In genomic region chr1:80515836-80516235, GRCm38 (mm10) we compare ENCODE assay signal across 16 mouse cellular contexts. TPM values are rescaled to one million over a fixed set of nuclear protein-coding genes. Genes with fewer than 3 reads are reported as not detected.
DNase-seq lines count a peak whose midpoint lies in the region; ATAC-seq and TF ChIP-seq lines count a peak whose summit lies in the region.
"Had no signal": no experiment of that assay in that cellular context is flagged by ENCODE, and none has a peak within 500 bp of the region (broad histone marks: within the 10 kb centered on the region; RNA-seq: fewer than 3 reads in every experiment).

No protein-coding gene starts in this region.

- H3K4me2 ChIP-seq in kidney, postnatal 0 days (ENCODE audit: low read length): no peak overlapping the region
- no peak overlapping the region for H3K4me2 ChIP-seq in CH12.LX (ENCODE audit: insufficient read depth, low read depth, poor library complexity, severe bottlenecking)
- H3K4me2 ChIP-seq: embryonic facial prominence, embryonic 15.5 days; liver, embryonic 13.5 days; stomach, embryonic 15.5 days had no signal

- H3K9me3 ChIP-seq in kidney, postnatal 0 days (replicated peaks; ENCODE audit: low read length): no peaks in the 10 kb centered on the region
- no peaks in the 10 kb centered on the region for H3K9me3 ChIP-seq in CH12.LX (replicated peaks; ENCODE audit: low read length)
- H3K9me3 ChIP-seq: embryonic facial prominence, embryonic 15.5 days; liver, embryonic 13.5 days; stomach, embryonic 15.5 days had no signal

- no peak for ATAC-seq in cerebellum, adult (ENCODE audit: insufficient number of reproducible peaks, low FRiP score, low TSS enrichment)
- no peak for ATAC-seq in kidney, postnatal 0 days (replicated peaks; ENCODE audit: low FRiP score, low read depth)

- no peak overlapping the region for H3K4me3 ChIP-seq in cerebellum, adult 2 months (replicated peaks; ENCODE audit: insufficient read depth, low read depth, low read length)
- no peak overlapping the region for H3K4me3 ChIP-seq in kidney, postnatal 0 days (replicated peaks; ENCODE audit: low read depth, low read length)
- no peak overlapping the region for H3K4me3 ChIP-seq in CH12.LX (replicated peaks in 1 of 3; ENCODE audit: low read depth in 2 of 3, low read length in 2 of 3, poor library complexity in 1 of 3)
- H3K4me3 ChIP-seq: embryonic facial prominence, embryonic 15.5 days; liver, embryonic 13.5 days; stomach, embryonic 15.5 days had no signal

- dilution Hi-C loops in CH12.LX (cut with MboI; ENCODE audit: extremely low pct_ligation_motif_present, extremely low pct_unique_long_range_greater_than_20kb, low sequenced_read_pairs): no loop called here

- no peak for TF ChIP-seq POLR2A in cerebellum, adult 2 months (IDR thresholded peaks at IDR 0.05; ENCODE audit: borderline replicate concordance, insufficient read depth, low read length)
- no peak for TF ChIP-seq POLR2A in CH12.LX (IDR thresholded peaks at IDR 0.05; ENCODE audit: low read depth, low read length)

- TF ChIP-seq CTCF in cerebellum, adult 2 months (IDR thresholded peaks at IDR 0.05; ENCODE audit: borderline replicate concordance, insufficient read depth, low read depth, low read length): peak; percentile 25; the same call in 1 of the 2 replicates
- peak; percentile 69 for TF ChIP-seq CTCF in kidney, postnatal 0 days (IDR thresholded peaks at IDR 0.05; ENCODE audit: low read depth)
- TF ChIP-seq CTCF in CH12.LX (conservative IDR thresholded peaks at IDR 0.05 in 1 of 2, IDR thresholded peaks at IDR 0.05 in 1 of 2; ENCODE audit: low read depth in 2 of 2, low read length in 2 of 2): peak in 1 of 2 experiments; percentile 62; a peak in 2 of 4 replicates

- no peaks in the 10 kb centered on the region for H3K79me2 ChIP-seq in CH12.LX (replicated peaks; ENCODE audit: control insufficient read depth, extremely low read depth, insufficient read depth, poor library complexity, severe bottlenecking)

- H3K27me3 ChIP-seq in cerebellum, adult 2 months (ENCODE audit: control insufficient read depth, insufficient read depth, low read length): no peaks in the 10 kb centered on the region
- H3K27me3 ChIP-seq in kidney, postnatal 0 days (ENCODE audit: insufficient read depth, low read length): no peaks in the 10 kb centered on the region
- H3K27me3 ChIP-seq in CH12.LX (replicated peaks): no peaks in the 10 kb centered on the region
- H3K27me3 ChIP-seq: embryonic facial prominence, embryonic 15.5 days; liver, embryonic 13.5 days; stomach, embryonic 15.5 days had no signal

- peak; percentile 65 for TF ChIP-seq RAD21 in CH12.LX (IDR thresholded peaks at IDR 0.05; ENCODE audit: low read depth, low read length)

- H3K36me3 ChIP-seq in kidney, postnatal 0 days (ENCODE audit: insufficient read depth, low read length): no peaks in the 10 kb centered on the region
- peaks cover 64 to 92% of the 10 kb centered on the region in 2 experiments for H3K36me3 ChIP-seq in CH12.LX (replicated peaks in 1 of 2; ENCODE audit: control insufficient read depth in 1 of 2, insufficient read depth in 1 of 2, low read length in 1 of 2)
- H3K36me3 ChIP-seq: embryonic facial prominence, embryonic 15.5 days; liver, embryonic 13.5 days; stomach, embryonic 15.5 days had no signal

- H3K4me1 ChIP-seq in cerebellum, adult 2 months (ENCODE audit: control insufficient read depth, insufficient read depth, low read length): no peaks in the 10 kb centered on the region
- no peaks in the 10 kb centered on the region for H3K4me1 ChIP-seq in kidney, postnatal 0 days (replicated peaks; ENCODE audit: insufficient read depth, low read length)
- peaks cover 0 to 19% of the 10 kb centered on the region in 2 experiments; a peak in 1 of 4 replicates for H3K4me1 ChIP-seq in CH12.LX (ENCODE audit: control insufficient read depth in 1 of 2, insufficient read depth in 2 of 2)
- H3K4me1 ChIP-seq: embryonic facial prominence, embryonic 15.5 days; liver, embryonic 13.5 days; stomach, embryonic 15.5 days had no signal

- in situ Hi-C loops in CH12.LX (cut with MboI; ENCODE audit: low pct_ligation_motif_present, low pct_unique_long_range_greater_than_20kb, low sequenced_read_pairs): loop anchor here (10.0 kb wide), 1 partner anchor 341 kb away; no protein-coding TSS in a partner anchor

- H3K9ac ChIP-seq in kidney, postnatal 0 days (ENCODE audit: low read depth, low read length): no peak overlapping the region
- no peak overlapping the region for H3K9ac ChIP-seq in CH12.LX (ENCODE audit: insufficient read depth, low read depth)
- H3K9ac ChIP-seq: embryonic facial prominence, embryonic 15.5 days; liver, embryonic 13.5 days; stomach, embryonic 15.5 days had no signal

- peak in 1 of 2 experiments; percentile 15 for DNase-seq in cerebellum, adult 2 months
- DNase-seq in kidney, postnatal 0 days (ENCODE audit: low spot score): peak; percentile 51
- DNase-seq in kidney, adult 18-20 months: no peak
- DNase-seq in CH12.LX (ENCODE audit: extremely low read depth): peak; percentile 34
- DNase-seq in embryo, embryonic 9.5 days (ENCODE audit: extremely low spot score): peak; percentile 17
- DNase-seq in kidney, postnatal 25 days: no peak
- DNase-seq in adrenal gland, adult 2 months: no peak
- DNase-seq: adrenal gland, postnatal 36 days; liver, embryonic 13.5 days; right cerebral cortex, adult 18-20 months had no signal

- WGBS in cerebellum, adult 2 months: 45% methylated on average over 6 of the region's 6 CpGs
- WGBS in kidney, postnatal 0 days: 36% methylated on average over 6 of the region's 6 CpGs

- no peak for TF ChIP-seq EP300 in CH12.LX (IDR thresholded peaks at IDR 0.05; ENCODE audit: low read length)

- no peak overlapping the region for H3K27ac ChIP-seq in cerebellum, adult 2 months (ENCODE audit: insufficient read depth, low read length)
- H3K27ac ChIP-seq in kidney, postnatal 0 days: no peak overlapping the region
- H3K27ac ChIP-seq in CH12.LX (ENCODE audit: insufficient read depth, low read depth): no peak overlapping the region
- H3K27ac ChIP-seq: embryonic facial prominence, embryonic 15.5 days; liver, embryonic 13.5 days; stomach, embryonic 15.5 days had no signal

TF ChIP-seq in CH12.LX, 34 proteins besides CTCF, POLR2A, EP300 and RAD21:
- TF ChIP-seq ELF1 (IDR thresholded peaks at IDR 0.05; ENCODE audit: low read depth, low read length) (no peak), SIN3A (IDR thresholded peaks at IDR 0.05; ENCODE audit: low read length) (no peak), MXI1 (IDR thresholded peaks at IDR 0.05; ENCODE audit: low read depth, low read length) (no peak), GABPA (IDR thresholded peaks at IDR 0.05; ENCODE audit: insufficient replicate concordance, low read depth, low read length) (no peak), SMC3 (IDR thresholded peaks at IDR 0.05; ENCODE audit: low read depth, low read length) (peak; percentile 58), UBTF (IDR thresholded peaks at IDR 0.05; ENCODE audit: low read depth, low read length) (no peak), NRF1 (IDR thresholded peaks at IDR 0.05; ENCODE audit: low read depth, low read length) (no peak), TCF12 (IDR thresholded peaks at IDR 0.05; ENCODE audit: low read depth, low read length) (no peak)

RNA-seq across cellular contexts. Expression of gene Gm45261, which starts 54.6 kb away (rescaled TPM):
- not detected in 2 replicates for polyA plus RNA-seq in cerebellum, adult 2 months (2012; rRNA removed)
- not detected in 2 replicates for polyA plus RNA-seq in kidney, postnatal 0 days (2015; fragmentation: Nextera tagmentation; extraction: Ambion mirVana)
- not detected in 2 replicates for total RNA-seq in CH12.LX (2012; rRNA removed)
- total RNA-seq in CH12.LX (2014; rRNA removed): not detected in 2 replicates
- polyA plus RNA-seq in CH12.LX (2012; ENCODE audit: insufficient read length, low read depth): not detected in 2 replicates
- total RNA-seq in adrenal gland, adult 2 months (2021): not detected
- polyA plus RNA-seq in adrenal gland, adult 2 months (2012; rRNA removed): not detected in 2 replicates
- total RNA-seq: adrenal gland, postnatal 36 days; hematopoietic stem cell, adult 5-6 weeks; layer of hippocampus, adult 8-10 months had no signal
- polyA plus RNA-seq: C2C12; embryonic facial prominence, embryonic 15.5 days; liver, embryonic 13.5 days; stomach, embryonic 15.5 days had no signal

Comparison
In these comparisons a context has a peak if more than half of its experiments do, and no peak if none do; other contexts are left out.
1. DNase-seq: peak in kidney, postnatal 0 days (single experiment), CH12.LX (single experiment) and embryo, embryonic 9.5 days (single experiment); none in kidney, adult 18-20 months (single experiment), kidney, postnatal 25 days (0 of 2) and adrenal gland, adult 2 months (single experiment).